In the genomic region with DNA sequence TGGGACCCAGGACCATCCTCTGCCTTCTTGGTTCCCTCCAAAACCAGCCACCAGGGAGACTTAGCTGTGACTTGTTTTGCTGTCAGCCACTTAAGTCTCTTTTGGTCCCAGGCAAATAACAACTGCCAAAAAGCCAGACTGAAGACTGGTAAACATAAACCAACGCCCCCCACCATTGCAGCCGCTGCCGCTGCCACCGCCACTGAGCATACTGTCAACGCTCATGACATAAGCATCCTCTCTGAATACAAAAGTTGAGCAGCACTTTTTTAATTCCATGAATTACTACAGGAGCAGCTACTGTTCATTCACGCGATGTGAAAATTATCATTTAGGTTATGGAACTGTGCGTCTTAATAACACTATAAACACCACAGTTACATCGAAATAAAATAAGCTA, we compare ENCODE assay signal across 7 mouse cellular contexts. TPM values are rescaled to one million over a fixed set of nuclear protein-coding genes. Genes with fewer than 3 reads are reported as not detected.
DNase-seq lines count a peak whose midpoint lies in the region; ATAC-seq lines count a peak whose summit lies in the region.

No protein-coding gene starts in this region.

- H3K4me3 ChIP-seq in lung, embryonic 16.5 days (ENCODE audit: low read length): peak overlapping the region; percentile 88
- peak overlapping the region; percentile 79 for H3K4me3 ChIP-seq in forebrain, embryonic 13.5 days
- H3K4me3 ChIP-seq in limb, embryonic 15.5 days: peak overlapping the region; percentile 88; the same call in 1 of the 2 replicates

- no peaks in the 10 kb centered on the region for H3K27me3 ChIP-seq in lung, embryonic 16.5 days (ENCODE audit: control insufficient read depth, insufficient read depth, low read depth, low read length)
- no peaks in the 10 kb centered on the region for H3K27me3 ChIP-seq in forebrain, embryonic 13.5 days
- H3K27me3 ChIP-seq in limb, embryonic 15.5 days: peaks cover 3% of the 10 kb centered on the region

- WGBS in lung, embryonic 16.5 days: 13% methylated on average over 9 of the region's 9 CpGs
- WGBS in forebrain, embryonic 13.5 days: 21% methylated on average over 9 of the region's 9 CpGs
- 21% methylated on average over 9 of the region's 9 CpGs for WGBS in limb, embryonic 15.5 days

- H3K9ac ChIP-seq in lung, embryonic 16.5 days (ENCODE audit: low read length): no peak overlapping the region
- peak overlapping the region; percentile 82; the same call in 1 of the 2 replicates for H3K9ac ChIP-seq in forebrain, embryonic 13.5 days
- H3K9ac ChIP-seq in limb, embryonic 15.5 days: no peak overlapping the region

- peak overlapping the region; percentile 83 for H3K4me2 ChIP-seq in lung, embryonic 16.5 days (ENCODE audit: low read depth, low read length)
- H3K4me2 ChIP-seq in forebrain, embryonic 13.5 days: peak overlapping the region; percentile 80
- H3K4me2 ChIP-seq in limb, embryonic 15.5 days: peak overlapping the region; percentile 90

- ATAC-seq in lung, embryonic 16.5 days (ENCODE audit: low read depth): no peak
- ATAC-seq in forebrain, embryonic 13.5 days: no peak
- ATAC-seq in limb, embryonic 15.5 days (ENCODE audit: insufficient number of reproducible peaks, low FRiP score, low TSS enrichment, low read depth): no peak

- peaks cover 13% of the 10 kb centered on the region; the same call in 1 of the 2 replicates for H3K4me1 ChIP-seq in lung, embryonic 16.5 days (replicated peaks; ENCODE audit: control insufficient read depth, insufficient read depth, low read length)
- H3K4me1 ChIP-seq in forebrain, embryonic 13.5 days: peaks cover 24% of the 10 kb centered on the region
- H3K4me1 ChIP-seq in limb, embryonic 15.5 days: peaks cover 4% of the 10 kb centered on the region

- no peak overlapping the region for H3K27ac ChIP-seq in lung, embryonic 16.5 days (ENCODE audit: low read length)
- no peak overlapping the region for H3K27ac ChIP-seq in forebrain, embryonic 13.5 days
- H3K27ac ChIP-seq in limb, embryonic 15.5 days: no peak overlapping the region

- no peaks in the 10 kb centered on the region; the same call in 1 of the 2 replicates for H3K36me3 ChIP-seq in lung, embryonic 16.5 days (ENCODE audit: control insufficient read depth, insufficient read depth, low read length)
- no peaks in the 10 kb centered on the region for H3K36me3 ChIP-seq in forebrain, embryonic 13.5 days (ENCODE audit: poor library complexity, severe bottlenecking)
- no peaks in the 10 kb centered on the region for H3K36me3 ChIP-seq in limb, embryonic 15.5 days

- DNase-seq in lung, postnatal 10 days: no peak
- peak; percentile 44 for DNase-seq in thymus, postnatal 14 days
- DNase-seq in adrenal gland, adult 2 months: no peak
- no peak for DNase-seq in spleen, adult 18-20 months

- no peaks in the 10 kb centered on the region for H3K9me3 ChIP-seq in lung, embryonic 16.5 days (ENCODE audit: control insufficient read depth, low read length)
- H3K9me3 ChIP-seq in forebrain, embryonic 13.5 days (replicated peaks): no peaks in the 10 kb centered on the region
- H3K9me3 ChIP-seq in limb, embryonic 15.5 days: no peaks in the 10 kb centered on the region

RNA-seq across cellular contexts. Expression of a gene that starts 1.6 kb away (rescaled TPM):
- 40.1 and 45.1 TPM in 2 replicates for polyA plus RNA-seq in lung, embryonic 16.5 days (2015; fragmentation: Nextera tagmentation; extraction: Ambion mirVana)
- polyA plus RNA-seq in forebrain, embryonic 13.5 days (2015; fragmentation: Nextera tagmentation; extraction: Ambion mirVana): 18.9 and 20.3 TPM in 2 replicates
- 15.4 and 18.1 TPM in 2 replicates for polyA plus RNA-seq in limb, embryonic 15.5 days (2015; fragmentation: Nextera tagmentation; extraction: Ambion mirVana)
- total RNA-seq in adrenal gland, adult 2 months (2021): 10 to 100 TPM; 27.5 TPM
- 14.8 and 24.6 TPM in 2 replicates for polyA plus RNA-seq in adrenal gland, adult 2 months (2012; rRNA removed)
